22 mouse cellular contexts compared by ENCODE assay signal in genomic region chr12:100005285-100005684, GRCm38 (mm10). TPM values are rescaled to one million over a fixed set of nuclear protein-coding genes. Genes with fewer than 3 reads are reported as not detected.
DNase-seq lines count a peak whose midpoint lies in the region; ATAC-seq and TF ChIP-seq lines count a peak whose summit lies in the region.
"Had no signal": no experiment of that assay in that cellular context is flagged by ENCODE, and none has a peak within 500 bp of the region (broad histone marks: within the 10 kb centered on the region; RNA-seq: fewer than 3 reads in every experiment).

No protein-coding gene starts in this region.

- no peak overlapping the region for H3K4me3 ChIP-seq in kidney, adult 2 months (ENCODE audit: insufficient read depth, low read depth, low read length)
- H3K4me3 ChIP-seq in midbrain, embryonic 13.5 days (replicated peaks), result no peak overlapping the region
- H3K4me3 ChIP-seq: forebrain, embryonic 13.5 days; kidney, embryonic 15.5 days; liver, embryonic 15.5 days; midbrain, embryonic 15.5 days had no signal

- H3K27ac ChIP-seq in kidney, adult 2 months (ENCODE audit: insufficient read depth, low read depth, low read length), result no peak overlapping the region
- no peak overlapping the region for H3K27ac ChIP-seq in midbrain, embryonic 13.5 days
- H3K27ac ChIP-seq: forebrain, embryonic 13.5 days; kidney, embryonic 15.5 days; liver, embryonic 15.5 days; midbrain, embryonic 15.5 days had no signal

- TF ChIP-seq CTCF in kidney, adult 2 months (conservative IDR thresholded peaks at IDR 0.05; ENCODE audit: insufficient read depth, insufficient read length, low read depth, low read length), result no peak

- H3K36me3 ChIP-seq in kidney, adult 2 months (ENCODE audit: control insufficient read depth, insufficient read depth, low read length), result no peaks in the 10 kb centered on the region
- no peaks in the 10 kb centered on the region for H3K36me3 ChIP-seq in midbrain, embryonic 13.5 days
- H3K36me3 ChIP-seq: kidney, embryonic 15.5 days; liver, embryonic 15.5 days; midbrain, embryonic 15.5 days had no signal

- TF ChIP-seq POLR2A in kidney, adult 2 months (IDR thresholded peaks at IDR 0.05; ENCODE audit: low read depth, low read length), result no peak

- ATAC-seq in granulocyte monocyte progenitor cell, adult 5-6 weeks (replicated peaks; ENCODE audit: poor library complexity, severe bottlenecking), result peak; percentile 89
- ATAC-seq in activated CD4-positive, CD25-positive, alpha-beta regulatory T cell, adult 4 months, result no peak
- ATAC-seq in midbrain, embryonic 13.5 days, result no peak
- ATAC-seq: forebrain, embryonic 13.5 days; midbrain, embryonic 15.5 days had no signal

- 72% methylated on average over 5 of the region's 5 CpGs for WGBS in kidney, adult 2 months
- 92% methylated on average over 5 of the region's 5 CpGs for WGBS in midbrain, embryonic 13.5 days

- DNase-seq in kidney, adult 2 months, result peak; percentile 7
- DNase-seq in kidney, postnatal 14 days, result no peak
- DNase-seq in spleen, postnatal 36 days (ENCODE audit: low spot score in 2 of 2), result peak; percentile 67 to 73
- no peak for DNase-seq in spleen, postnatal 4 days (ENCODE audit: low spot score in 2 of 2)
- peak; percentile 15 for DNase-seq in skeletal muscle tissue, adult 2 months (ENCODE audit: low read depth, low spot score)
- DNase-seq: adrenal gland, adult 2 months; cerebellum, adult 11 months; cerebellum, postnatal 14 days; gastrocnemius, postnatal 14 days; heart, postnatal 4 days; lung, postnatal 10 days; right cerebral cortex, postnatal 25 days; thymus, adult 18-20 months had no signal

- H3K4me1 ChIP-seq in kidney, adult 2 months (ENCODE audit: control insufficient read depth, insufficient read depth, low read length), result no peaks in the 10 kb centered on the region
- no peaks in the 10 kb centered on the region for H3K4me1 ChIP-seq in midbrain, embryonic 13.5 days (replicated peaks)
- H3K4me1 ChIP-seq: forebrain, embryonic 13.5 days; liver, embryonic 15.5 days; midbrain, embryonic 15.5 days had no signal

- no peaks in the 10 kb centered on the region for H3K9me3 ChIP-seq in midbrain, embryonic 13.5 days
- H3K9me3 ChIP-seq: forebrain, embryonic 13.5 days; kidney, embryonic 15.5 days; liver, embryonic 15.5 days; midbrain, embryonic 15.5 days had no signal

- no peak overlapping the region for H3K9ac ChIP-seq in midbrain, embryonic 13.5 days (replicated peaks)
- H3K9ac ChIP-seq: forebrain, embryonic 13.5 days; kidney, embryonic 15.5 days; liver, embryonic 15.5 days; midbrain, embryonic 15.5 days had no signal

- no peak overlapping the region for H3K4me2 ChIP-seq in midbrain, embryonic 13.5 days (replicated peaks)
- H3K4me2 ChIP-seq: forebrain, embryonic 13.5 days; heart, embryonic 11.5 days; kidney, embryonic 15.5 days; liver, embryonic 15.5 days; midbrain, embryonic 15.5 days had no signal

- no peaks in the 10 kb centered on the region for H3K27me3 ChIP-seq in kidney, adult 2 months (replicated peaks; ENCODE audit: control insufficient read depth, insufficient read depth, low read length)
- no peaks in the 10 kb centered on the region for H3K27me3 ChIP-seq in midbrain, embryonic 13.5 days
- H3K27me3 ChIP-seq: forebrain, embryonic 13.5 days; kidney, embryonic 15.5 days; liver, embryonic 15.5 days; midbrain, embryonic 15.5 days had no signal

RNA-seq across cellular contexts. Expression of gene Kcnk13, which starts 41.0 kb away (rescaled TPM):
- polyA plus RNA-seq in kidney, adult 2 months (2012; rRNA removed), result 0.07 and 0.50 TPM in 2 replicates
- 1.2 TPM in 2 replicates for total RNA-seq in granulocyte monocyte progenitor cell, adult 5-6 weeks (2014; fragmentation: Nextera tagmentation)
- total RNA-seq in granulocyte monocyte progenitor cell, adult 5-6 weeks (2017), result 0.15 and 0.65 TPM in 2 replicates
- not detected for polyA plus RNA-seq in activated CD4-positive, CD25-positive, alpha-beta regulatory T cell, adult 4 months (2017; shearing (Covaris generic))
- polyA plus RNA-seq in midbrain, embryonic 13.5 days (2015; fragmentation: Nextera tagmentation; extraction: Ambion mirVana), result 0.27 and 0.46 TPM in 2 replicates
- total RNA-seq: MEL had no signal

Comparison
In these comparisons a context has a peak if more than half of its experiments do, and no peak if none do; other contexts are left out.
1. DNase-seq: peak in kidney, adult 2 months (single experiment), spleen, postnatal 36 days (2 of 2) and skeletal muscle tissue, adult 2 months (single experiment); none in kidney, postnatal 14 days (single experiment) and spleen, postnatal 4 days (0 of 2).